Mouse (Mus musculus): ENCODE results near the gene Dcdc2c. TPM values are rescaled to one million over a fixed set of nuclear protein-coding genes. Genes with fewer than 3 reads are reported as not detected.
A peak's percentile ranks its signal among the peaks of the same experiment; 100 is the strongest.

Gene Dcdc2c
- total RNA-seq, 2 experiments from 2014 or later = not detected

DNA sequence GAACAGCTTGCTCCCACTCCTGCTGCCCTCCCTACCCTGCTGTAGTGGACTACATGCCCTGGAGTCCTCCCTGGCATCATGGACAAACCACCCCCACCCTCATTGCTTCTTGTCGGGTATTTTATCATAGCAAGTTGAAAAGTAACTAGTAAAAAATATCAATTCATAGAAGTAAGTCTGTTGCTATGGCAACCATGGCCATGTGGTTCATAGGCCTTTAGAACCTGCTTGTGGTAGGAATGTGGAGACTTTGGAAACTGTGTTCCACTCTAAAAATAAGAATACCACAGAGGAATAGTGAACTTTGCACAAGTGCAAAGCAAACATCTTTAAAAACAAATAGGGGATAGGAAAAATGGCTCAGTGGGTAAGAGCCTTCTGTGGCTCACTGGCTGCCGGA lies 20.0 kb upstream of the Dcdc2c start:
- Histone ChIP-seq H3K4me3 (no peak overlapping the region), H3K27ac (no peak overlapping the region)
- intact Hi-C loops (cut with DNase I) = no loop called here
- TF ChIP-seq CTCF (IDR thresholded peaks at IDR 0.05) = no peak
- no peak for DNase-seq

DNA sequence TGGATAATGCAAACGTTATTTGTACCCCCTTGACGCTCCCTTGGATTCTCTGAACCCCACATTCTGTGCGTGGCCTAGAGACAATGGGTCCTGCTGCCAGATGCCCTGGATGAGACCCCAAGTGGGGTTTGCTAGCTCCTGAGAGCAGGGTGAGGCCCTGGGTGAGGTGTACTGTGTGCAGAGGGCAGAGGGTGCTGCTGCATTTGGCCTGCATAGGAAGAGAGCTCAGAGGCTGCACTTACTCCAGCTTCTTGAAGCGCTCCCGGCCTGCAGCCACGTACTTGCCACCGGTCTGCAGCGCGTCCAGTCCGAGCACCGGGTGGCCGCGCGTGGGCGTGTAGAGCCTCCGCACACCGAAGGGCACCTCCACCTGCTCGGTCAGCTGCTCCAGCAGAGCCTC lies 424 bp downstream of the Dcdc2c start:
- H3K4me3 ChIP-seq = no peak overlapping the region
- DNase-seq = no peak
- no peak for TF ChIP-seq CTCF (IDR thresholded peaks at IDR 0.05)
- H3K27ac ChIP-seq = no peak overlapping the region
- intact Hi-C loops (cut with DNase I) = no loop called here

DNA sequence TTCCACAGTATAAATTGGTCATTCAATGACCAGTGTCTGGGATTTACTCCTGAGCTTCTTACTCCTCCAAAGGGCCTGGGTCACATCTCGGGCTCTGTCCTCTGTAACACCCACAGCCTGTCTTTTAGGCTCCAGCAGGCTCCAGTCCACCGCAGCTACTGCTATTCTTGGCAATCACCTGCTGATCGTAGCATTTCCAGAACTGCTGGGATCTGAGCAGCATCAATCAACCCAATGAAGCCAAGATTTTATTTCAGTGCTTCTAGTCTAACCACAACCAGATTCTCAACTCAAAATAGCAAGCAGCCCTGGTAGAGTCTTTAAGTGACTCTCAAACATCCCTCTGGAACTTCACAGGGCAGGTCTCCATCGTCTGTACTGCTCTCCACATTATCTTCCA lies 3.3 kb downstream of the Dcdc2c start:
- intact Hi-C loops (cut with DNase I) = no loop called here
- peak; percentile 21 for DNase-seq
- Histone ChIP-seq H3K27ac (no peak overlapping the region), H3K4me3 (no peak overlapping the region)
- TF ChIP-seq CTCF (IDR thresholded peaks at IDR 0.05) = no peak

DNA sequence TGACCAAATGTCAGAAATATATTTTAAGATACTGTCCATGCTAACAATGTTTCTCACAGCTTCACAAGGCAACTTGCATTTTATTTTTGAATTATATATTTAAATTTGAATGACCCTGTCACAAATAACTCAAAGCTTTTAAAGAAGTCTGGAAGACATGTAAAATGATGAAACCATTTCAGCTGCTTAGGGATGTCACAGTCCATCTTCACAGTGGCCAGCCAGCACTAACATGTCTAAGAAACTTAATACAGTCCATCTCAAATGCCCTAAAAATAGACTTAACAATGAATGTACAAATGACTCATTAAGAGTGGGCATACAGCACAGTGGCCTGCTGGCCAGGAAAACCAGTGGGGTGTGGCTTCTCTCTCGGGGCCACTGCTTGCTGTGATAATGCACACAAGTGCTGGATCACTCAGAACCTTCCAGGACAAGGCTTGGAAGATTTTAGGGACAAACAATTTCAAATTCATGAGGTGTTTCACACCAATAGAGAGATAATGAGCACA lies 37.9 kb downstream of the Dcdc2c start:
- H3K4me3 ChIP-seq = no peak overlapping the region
- no peak overlapping the region for H3K27ac ChIP-seq
- TF ChIP-seq CTCF (IDR thresholded peaks at IDR 0.05) = no peak
- intact Hi-C loops (cut with DNase I) = no loop called here
- no peak for DNase-seq

DNA sequence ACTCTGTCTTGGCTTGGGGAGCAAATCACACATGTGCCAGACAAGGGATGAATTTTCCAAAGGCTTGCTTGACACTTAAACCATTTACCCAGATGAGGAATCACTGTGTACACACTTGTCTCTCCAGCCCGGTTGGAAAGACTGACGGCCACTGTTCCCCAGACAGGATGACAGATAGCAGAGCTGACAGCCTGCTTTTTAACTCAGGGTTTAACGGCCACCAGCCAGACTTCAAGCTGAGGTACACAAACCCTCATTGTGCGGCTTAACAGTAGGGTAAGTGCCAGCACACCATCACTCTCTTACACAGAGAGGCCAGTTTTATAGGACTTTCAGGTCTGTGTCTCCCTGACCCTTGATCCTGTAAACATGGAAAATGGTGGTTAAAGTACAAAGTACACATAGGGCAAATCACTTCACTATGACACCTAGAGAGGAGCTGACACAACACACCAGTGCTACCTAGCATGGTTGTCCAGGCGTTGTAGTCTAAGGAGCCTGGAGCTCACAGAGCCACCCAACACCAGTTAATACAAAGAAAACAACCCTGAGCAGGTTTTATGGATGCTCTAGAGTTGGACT lies 42.4 kb downstream of the Dcdc2c start:
- no peak overlapping the region for H3K27ac ChIP-seq
- no peak overlapping the region for H3K4me3 ChIP-seq
- TF ChIP-seq CTCF (IDR thresholded peaks at IDR 0.05) = no peak
- DNase-seq = no peak
- intact Hi-C loops (cut with DNase I) = no loop called here

DNA sequence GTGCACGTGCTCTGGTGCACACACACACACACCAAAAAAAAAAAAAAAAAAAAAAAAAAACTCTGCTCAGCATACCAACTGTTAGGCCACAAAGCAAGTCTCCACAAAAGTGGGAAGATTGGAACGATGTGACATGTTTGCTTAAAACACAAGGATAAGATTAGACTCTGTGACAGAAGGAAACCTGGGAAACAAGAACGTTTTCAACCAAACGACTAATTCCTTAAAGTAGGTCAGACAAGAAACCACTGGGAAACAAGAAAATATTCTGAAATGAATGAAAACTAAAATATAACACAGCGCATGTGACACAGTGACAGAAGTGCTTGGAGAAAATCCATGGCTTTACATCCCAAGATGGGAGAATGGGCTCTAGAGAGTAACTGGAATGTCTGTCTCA lies 57.9 kb downstream of the Dcdc2c start:
- no peak overlapping the region for H3K4me3 ChIP-seq
- no peak for DNase-seq
- TF ChIP-seq CTCF (IDR thresholded peaks at IDR 0.05) = no peak
- H3K27ac ChIP-seq = no peak overlapping the region
- intact Hi-C loops (cut with DNase I) = no loop called here

DNA sequence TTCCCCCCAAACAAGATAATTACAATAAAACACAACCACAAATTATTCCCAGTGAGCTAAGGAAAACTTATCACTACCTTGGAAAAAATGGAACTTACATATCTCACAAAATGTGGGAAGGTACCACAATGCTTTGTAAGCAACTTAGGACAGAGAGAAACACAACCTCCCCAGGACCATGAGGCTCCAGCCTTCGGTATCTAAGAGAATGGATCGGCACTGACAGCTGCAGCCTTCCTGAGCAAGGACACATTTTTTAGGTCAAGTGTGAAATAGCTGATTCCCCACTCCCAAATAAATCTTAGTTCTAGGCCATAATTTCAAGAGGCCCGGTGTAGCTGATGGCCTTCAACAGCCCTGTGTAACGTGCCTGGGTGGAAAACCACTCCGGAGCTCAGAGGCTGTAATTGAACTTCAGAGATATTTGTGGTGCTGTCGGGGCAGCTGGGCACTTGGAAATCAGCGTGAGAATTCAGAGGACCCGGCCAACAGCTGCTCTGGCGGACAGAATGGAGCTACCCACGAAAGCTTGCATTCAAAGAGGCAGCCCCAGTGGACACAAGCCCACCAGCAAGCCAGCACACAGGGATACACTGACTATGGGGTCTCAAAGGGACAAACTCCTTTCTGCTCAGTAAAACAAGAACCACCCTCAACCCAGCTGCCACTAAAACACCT lies 69.6 kb downstream of the Dcdc2c start:
- no peak for DNase-seq
- intact Hi-C loops (cut with DNase I) = no loop called here
- TF ChIP-seq CTCF (IDR thresholded peaks at IDR 0.05) = no peak
- Histone ChIP-seq H3K27ac (no peak overlapping the region), H3K4me3 (no peak overlapping the region)

DNA sequence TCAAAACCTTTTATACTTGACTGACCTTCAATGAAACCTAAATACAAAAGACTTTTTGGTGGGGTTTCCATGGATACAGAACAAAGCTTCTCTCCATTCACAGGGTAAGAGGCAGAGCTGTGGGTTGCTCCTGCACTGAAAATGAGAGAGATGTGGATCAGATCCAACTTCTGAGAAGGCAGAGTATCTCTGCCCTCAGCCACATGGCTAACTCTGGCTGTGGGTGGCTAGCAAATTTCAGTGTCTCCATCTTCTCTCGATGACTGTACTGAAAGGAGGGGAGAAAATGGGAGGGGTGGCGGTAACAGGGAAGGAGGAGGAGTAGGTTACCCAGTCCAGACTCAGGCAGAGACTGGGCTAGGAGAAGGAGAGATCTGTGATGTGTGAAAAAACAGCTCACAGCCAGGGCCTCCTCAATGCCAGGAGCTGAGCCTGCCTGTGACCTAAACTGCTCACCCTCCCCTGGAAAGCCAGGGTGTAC lies 91.2 kb downstream of the Dcdc2c start:
- DNase-seq = no peak
- Histone ChIP-seq H3K4me3 (no peak overlapping the region), H3K27ac (no peak overlapping the region)
- intact Hi-C loops (cut with DNase I) = no loop called here
- TF ChIP-seq CTCF (IDR thresholded peaks at IDR 0.05) = no peak

DNA sequence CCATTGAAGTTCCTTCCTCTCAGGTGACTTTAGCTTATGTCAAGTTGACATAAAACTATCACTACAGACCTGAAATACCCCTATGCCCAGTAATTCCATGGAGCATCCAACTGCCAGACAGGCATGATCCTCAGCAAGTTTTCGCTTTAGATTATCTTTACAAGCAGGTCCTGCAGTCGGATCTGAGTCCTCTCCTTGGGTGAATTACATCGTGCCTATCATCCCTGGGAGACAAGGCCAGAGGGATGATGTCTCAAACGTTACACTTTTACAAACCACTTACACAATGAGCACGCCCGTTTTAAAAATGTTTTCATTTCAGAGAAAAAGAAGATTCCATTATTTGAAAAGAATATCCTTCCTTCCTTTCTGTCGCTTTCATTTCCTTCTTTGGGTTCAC lies 91.7 kb downstream of the Dcdc2c start:
- Histone ChIP-seq H3K4me3 (no peak overlapping the region), H3K27ac (no peak overlapping the region)
- no peak for DNase-seq
- no peak for TF ChIP-seq CTCF (IDR thresholded peaks at IDR 0.05)
- intact Hi-C loops (cut with DNase I) = no loop called here

DNA sequence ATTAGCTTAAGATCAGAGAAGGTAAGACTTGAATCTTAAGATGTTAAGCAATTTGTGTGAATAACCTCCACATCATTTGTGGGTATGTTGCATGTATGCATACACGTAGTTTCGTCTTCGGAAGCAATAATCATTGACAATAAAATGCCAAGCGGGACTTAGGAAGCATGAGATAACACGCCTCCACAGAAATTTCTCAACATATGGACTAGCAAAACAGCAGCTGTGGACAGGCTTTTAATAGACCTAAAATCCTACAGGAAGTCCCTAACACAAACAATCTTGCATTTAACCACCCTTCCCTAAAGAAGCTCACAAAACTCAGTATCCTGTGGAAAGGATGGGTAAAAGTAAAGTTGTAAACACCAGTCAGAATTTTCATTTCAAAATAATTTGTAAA lies 93.4 kb downstream of the Dcdc2c start:
- TF ChIP-seq CTCF (IDR thresholded peaks at IDR 0.05) = no peak
- intact Hi-C loops (cut with DNase I) = no loop called here
- no peak overlapping the region for H3K27ac ChIP-seq
- DNase-seq = no peak
- no peak overlapping the region for H3K4me3 ChIP-seq

DNA sequence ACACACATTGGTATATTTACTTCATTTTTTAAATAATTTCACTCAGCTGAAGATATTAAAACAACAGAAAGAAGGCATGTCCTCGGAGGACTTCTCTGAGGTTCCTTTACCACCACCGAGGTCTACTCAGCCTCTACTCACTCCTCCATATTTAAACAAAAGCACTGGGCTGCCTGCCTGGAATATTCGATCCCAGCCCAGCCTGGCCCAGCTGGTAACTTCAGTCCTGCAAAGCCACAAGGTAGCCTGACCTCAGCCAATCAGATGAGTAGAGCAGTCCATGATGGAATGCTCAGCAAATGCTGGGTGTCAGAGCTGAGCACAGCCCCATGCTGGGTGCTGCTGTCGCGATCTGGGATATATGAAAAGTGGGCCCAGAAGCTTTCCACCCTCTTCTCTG lies 115.7 kb downstream of the Dcdc2c start:
- DNase-seq = no peak
- intact Hi-C loops (cut with DNase I) = no loop called here
- no peak overlapping the region for H3K4me3 ChIP-seq
- TF ChIP-seq CTCF (IDR thresholded peaks at IDR 0.05) = no peak
- no peak overlapping the region for H3K27ac ChIP-seq

DNA sequence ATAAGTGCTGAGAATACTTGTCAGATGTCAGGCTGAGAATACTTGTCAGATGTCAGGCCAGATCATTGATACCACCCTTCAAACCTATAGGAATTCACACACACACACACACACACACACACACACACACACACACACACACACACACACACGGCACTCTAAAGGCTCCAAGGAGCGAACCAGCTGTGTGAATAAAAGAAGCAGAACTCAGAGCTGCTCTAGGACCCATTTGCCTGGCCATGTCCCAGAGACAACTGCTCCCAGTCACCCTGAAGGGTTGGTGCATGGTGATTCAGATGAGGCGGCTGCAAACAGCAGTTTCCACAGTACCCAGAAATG lies 119.5 kb downstream of the Dcdc2c start:
- no peak for TF ChIP-seq CTCF (IDR thresholded peaks at IDR 0.05)
- intact Hi-C loops (cut with DNase I) = loop anchor here (1.0 to 2.0 kb wide), 2 partner anchors 834 to 1899 kb away; no protein-coding TSS in a partner anchor
- H3K27ac ChIP-seq = no peak overlapping the region
- H3K4me3 ChIP-seq = no peak overlapping the region
- DNase-seq = no peak

DNA sequence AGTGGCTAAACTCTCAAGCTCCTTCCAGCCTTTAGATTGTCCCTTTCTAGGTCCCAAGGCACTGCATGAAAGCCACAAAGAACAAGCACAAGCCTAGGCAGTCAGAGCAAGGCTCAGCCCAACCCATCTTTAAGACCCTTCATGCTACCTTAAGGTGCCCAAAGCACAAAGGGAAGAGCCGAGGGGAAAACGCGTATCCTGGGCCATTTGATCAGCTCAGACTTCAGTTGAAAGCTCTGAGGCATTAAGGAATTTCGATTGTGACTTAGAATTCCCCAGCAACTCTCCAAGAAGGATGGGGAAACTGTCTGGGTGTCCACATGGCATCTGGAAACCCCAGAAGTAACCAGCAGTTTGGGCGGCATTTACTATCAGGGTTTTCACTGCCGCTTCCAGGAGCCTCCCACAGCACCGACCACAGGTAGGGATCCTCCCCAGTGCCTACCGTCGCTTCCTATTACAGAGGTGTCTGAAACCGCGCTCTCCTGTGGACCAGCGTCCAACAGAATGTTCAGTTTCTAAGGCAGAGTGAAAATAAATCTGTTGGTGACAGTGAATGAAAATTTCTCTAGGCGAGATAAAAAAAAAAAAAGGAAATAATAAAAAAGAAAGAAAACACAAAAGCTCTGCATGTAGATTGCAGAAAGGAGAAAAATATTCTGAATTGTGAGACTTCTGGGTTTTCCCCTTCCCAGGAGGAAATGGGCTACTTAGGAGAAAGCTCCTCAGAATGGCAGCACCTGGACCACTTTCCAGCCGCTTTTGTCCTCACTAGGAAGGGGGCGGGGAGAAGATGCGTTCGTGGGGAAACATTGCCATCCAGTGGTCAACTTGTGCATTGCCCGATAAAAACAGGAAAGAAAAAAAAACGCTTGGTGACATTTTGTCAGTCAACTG lies 120.1 kb downstream of the Dcdc2c start:
- peak; percentile 80 for TF ChIP-seq CTCF (IDR thresholded peaks at IDR 0.05)
- intact Hi-C loops (cut with DNase I) = loop anchor here (1.0 to 2.0 kb wide), 2 partner anchors 833 to 1899 kb away; no protein-coding TSS in a partner anchor
- peak; percentile 42 for DNase-seq
- no peak overlapping the region for H3K27ac ChIP-seq
- peak overlapping the region; percentile 30; the same call in 1 of the 2 replicates for H3K4me3 ChIP-seq

Measured in gastrocnemius, adult 2 months (tissue).